Mouse (Mus musculus) hindbrain, postnatal 0 days (tissue): Measurements from ENCODE around the gene Gm266. TPM values are rescaled to one million over a fixed set of nuclear protein-coding genes. Genes with fewer than 3 reads are reported as not detected.
"Not testable (repeated sequence)": the region's sequence is repeated elsewhere in the genome, so short reads cannot be mapped to it uniquely, and the experiment has no call there.

Experiments used
- ATAC-seq: fragments of 200-750 bp; cut with Nextera tagmentation; 2 replicates; pipeline ENCODE4 v1.8.0; 2017; ENCODE audit warnings: mild to moderate bottlenecking, moderate TSS enrichment, moderate library complexity
- DNase-seq: peaks from one replicate; pipeline ENCODE4 v3.0.0-alpha.2; 2015; ENCODE audit warnings: low spot score
- H3K27ac ChIP-seq: fragments of 300-500 bp; sonication (generic); 2 replicates; pipeline ENCODE4 v1.5.1; 2014; ENCODE audit warnings: mild to moderate bottlenecking
- H3K27me3 ChIP-seq: fragments of 300-500 bp; sonication (generic); 2 replicates; pipeline ENCODE4 v1.6.1; 2014; ENCODE audit warnings: low read length, mixed read lengths; ENCODE audit not compliant: insufficient read depth
- H3K36me3 ChIP-seq: fragments of 300-500 bp; sonication (generic); 2 replicates; pipeline ENCODE4 v1.6.1; 2014; ENCODE audit warnings: low read length, mixed read lengths; ENCODE audit not compliant: insufficient read depth
- H3K4me1 ChIP-seq: fragments of 300-500 bp; sonication (generic); 2 replicates; pipeline ENCODE4 v1.6.1; 2014; ENCODE audit warnings: antibody characterized with exemption, low read length, mixed read lengths; ENCODE audit not compliant: insufficient read depth
- H3K4me2 ChIP-seq: fragments of 300-500 bp; sonication (generic); 2 replicates; pipeline ENCODE4 v1.6.1; 2014; ENCODE audit warnings: low read depth, mild to moderate bottlenecking, low read length, moderate library complexity, mixed read lengths
- H3K4me3 ChIP-seq: fragments of 300-500 bp; sonication (generic); 2 replicates; pipeline ENCODE4 v1.5.1; 2014; ENCODE audit warnings: low read length
- H3K9ac ChIP-seq: fragments of 300-500 bp; sonication (generic); replicated peaks from 2 replicates; pipeline ENCODE4 v1.6.1; 2014; ENCODE audit warnings: mild to moderate bottlenecking, low read length, moderate library complexity, mixed read lengths
- H3K9me3 ChIP-seq: fragments of 300-500 bp; sonication (generic); 2 replicates; pipeline ENCODE4 v1.6.1; 2016; ENCODE audit warnings: low read length, mixed read lengths
- CTCF ChIP-seq: IDR thresholded peaks from 2 replicates; pipeline ENCODE4 v1.5.1; 2016; ENCODE audit warnings: antibody characterized with exemption, control low read depth, low read depth
- WGBS: fragments of 180-500 bp; shearing (Covaris S2); extraction: QIAGEN DNeasy Blood & Tissue Kit; methylation state at CpG from one replicate; pipeline ENCODE4 v1.1.7; 2014; 5-methylcytosine and 5-hydroxymethylcytosine counted together
- polyA plus RNA-seq: library from polyadenylated mRNA; unstranded; fragments of >200 nt; fragmentation: Nextera tagmentation; extraction: Ambion mirVana; gene quantifications from 2 replicates; pipeline ENCODE4 v1.2.1, GENCODE M21; 2015
- total RNA-seq: library from RNA; depleted of rRNA; stranded (reverse); fragments of >200 nt; gene quantifications from 2 replicates; pipeline ENCODE4 v1.2.3, GENCODE M21; 2014

Gm266 gene
- total and polyA plus RNA-seq, 2 experiments from 2014 or later, result 11.8 to 22.1 TPM

- ATAC-seq, result no peak
- H3K27me3 ChIP-seq, result no peaks in the 10 kb centered on the region
- no peak for DNase-seq
- H3K9ac ChIP-seq, result no peak overlapping the region
- H3K4me2 ChIP-seq, result no peak overlapping the region
- H3K9me3 ChIP-seq, result no peaks in the 10 kb centered on the region
- H3K4me3 ChIP-seq, result no peak overlapping the region
- H3K36me3 ChIP-seq, result no peaks in the 10 kb centered on the region
- H3K27ac ChIP-seq, result peak overlapping the region; percentile 78
- 61% methylated on average over 7 of the region's 7 CpGs for WGBS
- TF ChIP-seq CTCF, result no peak
- H3K4me1 ChIP-seq, result 0 out of 2 replicates have a peak, but pooled peaks cover 6% of the 10 kb centered on the region
These were observed 29.4 kb upstream of the Gm266 start for GRCm38 (mm10) chr12:111514874-111515649.

GRCm38 (mm10) chr12:111514231-111514792, 28.7 kb upstream of the Gm266 start:
- Histone ChIP-seq H3K4me2 (no peak overlapping the region), H3K27me3 (no peaks in the 10 kb centered on the region), H3K36me3 (no peaks in the 10 kb centered on the region), H3K4me1 (0 out of 2 replicates have a peak, but pooled peaks cover 6% of the 10 kb centered on the region), H3K9ac (no peak overlapping the region), H3K27ac (peak overlapping the region; percentile 78), H3K9me3 (no peaks in the 10 kb centered on the region), H3K4me3 (no peak overlapping the region)
- ATAC-seq, result peak; percentile 77
- WGBS, result 51% methylated on average over 7 of the region's 7 CpGs
- peak; percentile 50 for DNase-seq
- TF ChIP-seq CTCF, result no peak

GRCm38 (mm10) chr12:111513673-111514072, 28.1 kb upstream of the Gm266 start:
- Histone ChIP-seq H3K9ac (no peak overlapping the region), H3K4me2 (no peak overlapping the region), H3K27ac (peak overlapping the region; percentile 78), H3K27me3 (no peaks in the 10 kb centered on the region), H3K36me3 (no peaks in the 10 kb centered on the region), H3K9me3 (no peaks in the 10 kb centered on the region), H3K4me3 (no peak overlapping the region), H3K4me1 (0 out of 2 replicates have a peak, but pooled peaks cover 6% of the 10 kb centered on the region)
- 28% methylated on average over 5 of the region's 5 CpGs for WGBS
- DNase-seq (peak; percentile 81), ATAC-seq (peak; percentile 93)
- TF ChIP-seq CTCF, result no peak

GRCm38 (mm10) chr12:111512572-111513063, 27.0 kb upstream of the Gm266 start:
- WGBS, result 88% methylated on average over 12 of the region's 12 CpGs
- Histone ChIP-seq H3K27me3 (no peaks in the 10 kb centered on the region), H3K36me3 (no peaks in the 10 kb centered on the region), H3K4me2 (no peak overlapping the region), H3K9me3 (no peaks in the 10 kb centered on the region), H3K4me1 (0 out of 2 replicates have a peak, but pooled peaks cover 6% of the 10 kb centered on the region), H3K9ac (no peak overlapping the region), H3K4me3 (no peak overlapping the region), H3K27ac (no peak overlapping the region)
- ATAC-seq (no peak), DNase-seq (no peak)
- no peak for TF ChIP-seq CTCF

- H3K27ac ChIP-seq, H3K4me3 ChIP-seq, H3K27me3 ChIP-seq, H3K36me3 ChIP-seq, H3K9ac ChIP-seq, DNase-seq, ATAC-seq, H3K4me1 ChIP-seq, H3K9me3 ChIP-seq, H3K4me2 ChIP-seq: not testable (repeated sequence)
- WGBS, result 74% methylated on average over 3 of the region's 3 CpGs
These were observed 22.8 kb upstream of the Gm266 start for GRCm38 (mm10) chr12:111508438-111508837.

- DNase-seq (no peak), ATAC-seq (no peak)
- H3K4me3 ChIP-seq, result no peak overlapping the region
- no peak overlapping the region for H3K9ac ChIP-seq
- H3K27me3 ChIP-seq, result no peaks in the 10 kb centered on the region
- no peak overlapping the region for H3K27ac ChIP-seq
- no peaks in the 10 kb centered on the region for H3K4me1 ChIP-seq
- 91% methylated on average over 10 of the region's 10 CpGs for WGBS
- H3K36me3 ChIP-seq, result no peaks in the 10 kb centered on the region
- no peaks in the 10 kb centered on the region for H3K9me3 ChIP-seq
- no peak for TF ChIP-seq CTCF
- H3K4me2 ChIP-seq, result no peak overlapping the region
These were observed 22.3 kb upstream of the Gm266 start for GRCm38 (mm10) chr12:111507962-111508361.

- WGBS, result 61% methylated on average over 5 of the region's 5 CpGs
- no peak overlapping the region for H3K27ac ChIP-seq
- no peak for TF ChIP-seq CTCF
These were observed 21.4 kb upstream of the Gm266 start for GRCm38 (mm10) chr12:111507001-111507400.

More at GRCm38 (mm10) chr12:111507001-111507400, 21.4 kb upstream of the Gm266 start:
- Histone ChIP-seq H3K27me3 (no peaks in the 10 kb centered on the region), H3K4me1 (no peaks in the 10 kb centered on the region), H3K4me3 (no peak overlapping the region), H3K9me3 (no peaks in the 10 kb centered on the region), H3K4me2 (no peak overlapping the region), H3K9ac (no peak overlapping the region), H3K36me3 (no peaks in the 10 kb centered on the region)
- DNase-seq, result no peak
- no peak for ATAC-seq
